Mouse (Mus musculus): ENCODE results near the gene Ppp3ca. TPM values are rescaled to one million over a fixed set of nuclear protein-coding genes. Genes with fewer than 3 reads are reported as not detected.

Ppp3ca gene
- total RNA-seq, 1 experiment from 2014 or later: 87.7 TPM

DNA sequence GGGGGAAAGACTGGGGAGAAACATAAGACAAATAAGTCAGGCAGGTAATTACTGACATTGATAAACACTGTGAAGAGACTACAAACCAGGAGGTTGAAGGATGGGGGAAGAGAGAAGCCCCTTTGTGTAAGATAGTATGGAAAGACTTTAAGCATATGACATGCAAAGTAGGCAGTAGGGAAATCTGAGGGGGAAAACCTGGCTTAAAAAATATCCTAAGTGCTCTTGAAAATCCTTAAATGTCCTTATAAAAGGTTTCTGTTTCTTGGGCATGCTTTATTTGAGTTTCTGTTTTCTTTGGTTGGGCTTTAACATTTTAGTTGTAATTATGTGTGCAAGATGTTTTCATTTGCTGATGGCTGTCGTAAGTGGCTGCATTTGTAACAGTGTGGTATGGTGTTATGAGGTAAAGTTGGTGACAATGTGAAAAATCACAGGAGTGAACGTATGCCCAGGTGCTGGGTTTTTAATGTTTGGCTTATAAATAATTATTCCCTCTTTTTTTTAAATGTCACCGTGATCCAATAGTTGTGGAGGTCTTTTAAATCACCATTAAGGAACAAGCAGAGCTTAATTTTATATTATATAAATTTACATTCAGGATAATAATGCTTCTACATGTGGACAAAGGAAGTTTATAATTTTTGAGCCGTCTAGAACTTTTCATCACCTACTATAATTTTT lies 195.4 kb downstream of the Ppp3ca start:
- no peak for ATAC-seq (replicated peaks; ENCODE audit: insufficient number of reproducible peaks, low FRiP score, low TSS enrichment, poor library complexity, severe bottlenecking)

GRCm38 (mm10) chr3:136866095-136866494 lies 196.2 kb downstream of the Ppp3ca start:
- ATAC-seq (replicated peaks; ENCODE audit: insufficient number of reproducible peaks, low FRiP score, low TSS enrichment, poor library complexity, severe bottlenecking): no peak

DNA sequence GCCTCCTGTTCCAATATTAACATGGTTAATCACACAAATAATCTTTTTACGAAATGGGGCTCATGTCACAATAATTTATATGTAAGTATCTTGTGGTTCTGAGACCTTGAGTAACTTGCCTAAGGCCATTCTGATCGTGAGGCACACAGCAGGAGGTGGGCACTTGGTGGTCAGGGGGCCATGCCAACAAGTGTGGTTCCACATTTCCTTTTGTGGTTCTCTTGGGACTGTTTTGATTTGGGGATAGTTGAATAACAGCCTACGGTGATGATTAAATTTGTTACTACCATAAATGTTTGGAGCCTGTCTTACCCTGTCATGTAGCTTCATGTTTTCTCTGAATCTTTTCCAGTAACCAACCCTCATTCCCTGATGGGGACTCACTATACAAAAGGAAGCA lies 196.6 kb downstream of the Ppp3ca start:
- ATAC-seq (replicated peaks; ENCODE audit: insufficient number of reproducible peaks, low FRiP score, low TSS enrichment, poor library complexity, severe bottlenecking): no peak

- no peak for ATAC-seq (replicated peaks; ENCODE audit: insufficient number of reproducible peaks, low FRiP score, low TSS enrichment, poor library complexity, severe bottlenecking)
These were observed 197.4 kb downstream of the Ppp3ca start for GRCm38 (mm10) chr3:136867366-136867765.

GRCm38 (mm10) chr3:136871772-136872532 lies 202.0 kb downstream of the Ppp3ca start:
- no peak for ATAC-seq (replicated peaks; ENCODE audit: insufficient number of reproducible peaks, low FRiP score, low TSS enrichment, poor library complexity, severe bottlenecking)

- ATAC-seq (replicated peaks; ENCODE audit: insufficient number of reproducible peaks, low FRiP score, low TSS enrichment, poor library complexity, severe bottlenecking): no peak
These were observed 202.7 kb downstream of the Ppp3ca start for GRCm38 (mm10) chr3:136872533-136873095.

DNA sequence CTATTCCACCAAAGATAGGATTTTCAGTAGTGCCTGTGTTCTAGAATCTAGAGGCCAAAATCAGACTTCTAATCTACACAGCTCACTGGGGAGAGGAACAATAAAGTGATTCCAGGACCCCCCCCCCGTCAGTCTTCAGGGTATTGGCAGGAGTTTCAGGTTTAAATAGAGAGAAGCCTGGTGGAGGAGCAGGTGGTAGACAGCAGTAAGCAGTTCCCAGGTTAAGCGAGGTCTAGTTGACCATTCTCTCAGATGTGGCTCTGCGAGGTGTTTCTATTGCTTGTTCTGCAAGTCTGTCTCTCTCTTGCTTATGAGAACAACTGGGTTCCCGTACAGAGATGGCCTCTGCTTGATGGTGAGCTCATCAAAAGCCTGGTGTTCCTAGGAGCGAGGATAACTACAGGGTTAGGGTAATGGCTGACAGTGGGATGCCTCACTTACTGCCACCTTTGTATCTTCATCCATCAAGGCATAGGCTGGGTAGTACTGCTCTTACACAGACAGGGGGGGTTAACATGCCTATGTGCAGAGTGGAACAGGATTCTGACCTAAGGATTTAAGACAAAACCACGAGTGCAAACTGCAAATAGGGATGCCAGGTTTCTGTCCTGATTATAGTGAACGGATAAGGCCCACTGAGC lies 204.0 kb downstream of the Ppp3ca start:
- ATAC-seq (replicated peaks; ENCODE audit: insufficient number of reproducible peaks, low FRiP score, low TSS enrichment, poor library complexity, severe bottlenecking): no peak

GRCm38 (mm10) chr3:136874566-136874965 lies 204.6 kb downstream of the Ppp3ca start:
- ATAC-seq (replicated peaks; ENCODE audit: insufficient number of reproducible peaks, low FRiP score, low TSS enrichment, poor library complexity, severe bottlenecking): no peak

DNA sequence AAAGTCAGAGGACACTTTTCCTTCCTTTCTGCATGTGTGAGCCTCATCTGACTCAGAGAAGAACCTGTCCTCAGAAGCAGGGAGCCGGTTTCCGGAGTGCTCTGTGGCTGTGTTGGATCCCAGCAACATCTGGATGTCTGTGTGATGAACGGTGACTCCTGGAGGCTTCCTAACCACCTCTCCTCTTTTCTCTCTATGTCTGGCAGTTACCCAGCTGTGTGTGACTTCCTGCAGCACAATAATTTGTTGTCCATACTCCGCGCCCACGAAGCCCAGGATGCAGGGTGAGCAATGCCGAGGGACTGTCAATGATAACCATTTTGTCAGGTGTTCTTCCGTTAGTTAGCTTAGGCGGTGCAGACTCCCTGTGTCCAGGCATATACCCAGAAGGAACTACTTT lies 217.8 kb downstream of the Ppp3ca start:
- no peak for ATAC-seq (replicated peaks; ENCODE audit: insufficient number of reproducible peaks, low FRiP score, low TSS enrichment, poor library complexity, severe bottlenecking)

DNA sequence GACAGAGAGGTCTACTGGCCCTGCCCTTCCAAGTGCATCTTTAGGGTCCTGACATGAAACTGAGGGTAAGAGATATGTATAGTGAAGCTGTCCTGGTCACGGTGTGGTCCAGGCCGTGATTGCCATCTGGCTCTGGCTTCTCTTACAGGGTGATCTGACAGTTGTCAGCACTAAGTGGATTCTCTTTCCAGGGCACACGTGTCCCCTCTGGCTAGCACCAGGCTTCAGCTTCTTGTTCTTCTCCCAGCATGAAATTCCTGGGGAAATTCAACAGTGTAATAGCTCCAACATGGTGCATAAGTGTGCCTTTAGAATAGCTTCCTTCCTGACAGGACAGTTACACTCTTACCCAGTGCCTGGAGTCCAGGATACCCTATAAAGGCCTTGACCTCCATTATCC lies 222.2 kb downstream of the Ppp3ca start:
- ATAC-seq (replicated peaks; ENCODE audit: insufficient number of reproducible peaks, low FRiP score, low TSS enrichment, poor library complexity, severe bottlenecking): no peak

DNA sequence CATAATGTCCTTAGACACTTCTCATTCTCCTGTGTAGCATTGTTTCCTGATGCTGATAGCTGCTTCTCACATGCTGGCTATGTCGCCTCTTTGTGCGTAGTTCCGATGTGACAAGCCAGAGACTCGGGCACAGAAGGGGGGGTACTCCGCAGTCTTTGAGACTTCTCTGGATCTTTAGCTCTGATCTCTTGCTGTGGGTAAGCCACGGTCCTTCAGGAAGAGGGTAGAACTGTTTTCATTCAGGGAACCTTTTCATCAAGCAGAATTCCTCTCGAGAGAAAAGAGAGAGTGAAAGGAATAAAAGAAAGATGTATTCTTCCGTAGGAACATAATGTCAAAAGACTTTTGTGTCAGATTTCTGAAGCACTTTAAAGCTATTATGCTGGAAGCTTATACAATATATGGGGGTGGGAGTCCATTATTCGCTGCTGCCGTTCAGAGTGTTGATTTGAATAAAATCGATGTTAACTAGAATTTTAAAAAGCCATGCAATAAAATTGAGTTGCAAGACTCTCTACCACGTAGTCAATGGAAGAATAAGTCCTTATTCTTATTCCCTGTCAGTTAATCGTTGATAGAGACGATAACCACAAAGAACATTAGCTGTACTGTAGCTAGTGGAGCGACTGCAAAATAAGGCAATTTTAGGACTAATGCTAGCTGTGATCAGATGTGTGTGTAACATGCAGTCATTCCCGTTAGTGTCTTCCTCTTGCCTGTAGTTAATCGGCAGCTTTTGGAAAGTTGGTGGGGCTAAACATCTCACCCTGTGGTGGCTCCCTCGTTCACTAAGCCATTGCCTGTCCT lies 223.9 kb downstream of the Ppp3ca start:
- ATAC-seq (replicated peaks; ENCODE audit: insufficient number of reproducible peaks, low FRiP score, low TSS enrichment, poor library complexity, severe bottlenecking): no peak

- ATAC-seq (replicated peaks; ENCODE audit: insufficient number of reproducible peaks, low FRiP score, low TSS enrichment, poor library complexity, severe bottlenecking): 0 out of 2 replicates have a peak, but pooled peaks have one; percentile 55
These were observed 225.6 kb downstream of the Ppp3ca start for GRCm38 (mm10) chr3:136895498-136895897.

DNA sequence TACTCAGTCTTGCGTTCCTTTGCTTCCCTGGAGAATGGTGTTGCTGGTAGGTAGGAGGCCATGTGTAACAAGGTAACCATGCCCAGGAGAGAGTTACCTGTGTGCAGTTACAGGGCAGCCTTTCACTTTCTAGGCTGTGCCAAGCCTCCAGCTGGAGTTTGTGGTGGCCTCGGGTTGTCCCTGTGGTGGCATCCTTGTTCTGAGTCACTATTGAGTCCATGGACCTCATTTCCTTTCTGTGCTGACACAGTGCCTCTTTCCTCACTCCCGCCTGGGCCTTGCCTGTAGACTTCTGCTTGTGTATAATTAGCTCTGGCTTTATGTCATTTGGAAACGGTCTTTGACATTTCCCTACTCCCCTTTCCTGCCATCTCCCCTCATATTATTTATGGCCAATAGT lies 226.4 kb downstream of the Ppp3ca start:
- ATAC-seq (replicated peaks; ENCODE audit: insufficient number of reproducible peaks, low FRiP score, low TSS enrichment, poor library complexity, severe bottlenecking): no peak

GRCm38 (mm10) chr3:136899744-136900143 lies 229.8 kb downstream of the Ppp3ca start:
- no peak for ATAC-seq (replicated peaks; ENCODE audit: insufficient number of reproducible peaks, low FRiP score, low TSS enrichment, poor library complexity, severe bottlenecking)

GRCm38 (mm10) chr3:136900986-136901385 lies 231.1 kb downstream of the Ppp3ca start:
- no peak for ATAC-seq (replicated peaks; ENCODE audit: insufficient number of reproducible peaks, low FRiP score, low TSS enrichment, poor library complexity, severe bottlenecking)

- ATAC-seq (replicated peaks; ENCODE audit: insufficient number of reproducible peaks, low FRiP score, low TSS enrichment, poor library complexity, severe bottlenecking): no peak
These were observed 232.9 kb downstream of the Ppp3ca start for GRCm38 (mm10) chr3:136902776-136903175.

DNA sequence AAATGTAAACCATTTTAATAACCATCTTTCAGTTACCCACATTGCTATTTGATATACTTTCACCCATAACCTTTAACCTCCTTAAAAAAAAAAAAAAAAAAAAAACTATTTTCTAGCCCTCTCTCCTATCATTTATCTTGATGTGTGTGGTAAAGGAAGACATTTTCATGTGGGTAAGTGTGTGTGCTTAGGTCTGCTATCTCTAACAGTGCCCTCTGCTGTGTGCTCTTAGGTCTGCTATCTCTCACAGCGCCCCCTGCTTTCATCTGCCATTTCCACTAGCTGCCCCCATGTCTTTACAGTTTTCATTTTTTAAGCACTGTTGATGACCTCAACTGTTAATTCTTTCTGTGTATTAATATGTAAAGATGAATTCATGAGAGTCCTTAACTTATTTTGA lies 235.7 kb downstream of the Ppp3ca start:
- no peak for ATAC-seq (replicated peaks; ENCODE audit: insufficient number of reproducible peaks, low FRiP score, low TSS enrichment, poor library complexity, severe bottlenecking)

- no peak for ATAC-seq (replicated peaks; ENCODE audit: insufficient number of reproducible peaks, low FRiP score, low TSS enrichment, poor library complexity, severe bottlenecking)
These were observed 239.6 kb downstream of the Ppp3ca start for GRCm38 (mm10) chr3:136909534-136909933.

DNA sequence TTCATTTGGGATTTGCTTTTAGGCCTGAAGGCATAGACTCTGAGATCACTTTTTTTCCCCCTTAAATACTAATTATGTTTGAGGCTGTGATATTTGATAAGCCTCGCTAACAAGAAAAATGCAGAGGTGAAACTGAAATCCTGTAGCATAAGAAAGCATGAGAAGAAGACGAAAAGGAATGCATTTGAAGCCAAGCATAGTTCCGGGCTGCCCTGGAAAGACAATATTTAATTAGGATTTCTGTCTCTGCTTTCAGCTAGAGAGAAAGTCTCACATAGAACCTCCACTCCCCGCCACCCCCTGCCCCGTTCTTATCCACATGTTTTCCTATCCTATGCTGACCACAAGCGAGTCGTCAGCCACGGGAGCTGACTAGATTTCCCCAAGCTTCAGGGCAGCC lies 241.4 kb downstream of the Ppp3ca start:
- ATAC-seq (replicated peaks; ENCODE audit: insufficient number of reproducible peaks, low FRiP score, low TSS enrichment, poor library complexity, severe bottlenecking): no peak
